Mouse (Mus musculus): ENCODE measurements around the gene Plekha5.

The Plekha5 gene

DNA sequence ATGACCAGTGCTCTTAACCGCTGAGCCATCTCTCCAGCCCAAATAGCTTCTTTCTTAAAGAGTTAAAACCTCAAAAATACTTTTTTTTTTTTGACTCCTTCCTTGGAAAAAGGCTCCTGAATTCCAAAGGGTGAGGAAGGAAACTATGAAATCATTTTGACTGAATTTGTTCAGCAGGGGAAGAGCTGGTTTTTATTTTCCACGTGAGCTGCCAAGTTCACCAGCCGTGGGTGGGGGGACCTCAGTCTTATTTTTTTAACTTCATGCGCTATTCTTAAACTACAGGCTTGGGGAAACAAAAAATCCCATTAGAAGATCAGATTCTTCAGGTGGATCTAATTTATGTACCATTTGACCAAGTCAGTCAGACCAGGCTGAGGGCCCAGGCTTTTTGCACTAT, 187.4 kb downstream of the Plekha5 start:
- DNase-seq (ENCODE audit: low read depth, low spot score) = no peak

DNA sequence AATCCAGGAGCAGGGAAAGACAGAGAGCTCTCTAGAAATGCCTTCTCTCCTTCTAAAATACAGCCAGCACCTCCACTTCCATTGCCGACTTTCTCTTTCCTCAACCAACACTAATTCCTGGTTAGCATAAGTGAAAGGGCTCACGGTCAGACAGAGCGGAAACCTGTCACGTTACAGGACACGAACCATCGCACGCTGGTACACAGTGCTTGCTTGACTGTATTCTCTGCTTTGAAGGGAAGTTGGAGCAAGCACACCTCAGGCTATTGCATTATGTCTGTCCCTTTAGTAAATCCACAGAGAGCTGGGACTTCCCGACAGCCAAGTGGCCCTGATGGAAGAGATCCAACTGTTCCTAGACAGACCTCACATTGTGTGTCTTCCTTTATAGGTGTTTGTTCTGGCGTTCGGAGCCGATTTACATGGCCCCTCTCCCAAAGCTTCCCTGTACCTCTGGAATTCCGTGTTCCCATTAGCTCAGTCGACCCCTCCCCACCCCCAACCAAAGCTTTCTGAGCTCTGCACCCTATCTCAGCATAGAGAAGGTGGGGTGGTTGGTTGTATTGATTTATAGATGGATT, 188.1 kb downstream of the Plekha5 start:
- no peak for DNase-seq (ENCODE audit: low read depth, low spot score)

DNA sequence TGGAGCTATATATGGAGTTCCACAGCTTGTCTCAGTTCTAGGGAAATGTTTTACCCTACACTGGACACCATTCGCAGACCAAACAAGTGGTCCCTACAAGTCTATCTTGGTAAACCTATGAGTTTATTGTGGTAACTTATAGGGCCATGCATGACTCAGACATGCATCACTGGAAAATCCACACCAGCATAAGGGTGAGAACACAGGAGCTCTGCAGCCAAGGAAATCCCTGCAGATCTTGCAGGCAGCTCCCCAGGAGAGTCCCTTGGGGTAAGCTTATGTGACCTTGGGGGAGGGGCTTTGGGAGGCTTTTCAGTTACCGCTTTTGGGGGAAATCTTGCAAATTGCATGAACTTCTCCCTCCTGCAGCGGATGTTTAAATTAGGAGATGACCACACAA, 190.0 kb downstream of the Plekha5 start:
- DNase-seq (ENCODE audit: low read depth, low spot score) = no peak

DNA sequence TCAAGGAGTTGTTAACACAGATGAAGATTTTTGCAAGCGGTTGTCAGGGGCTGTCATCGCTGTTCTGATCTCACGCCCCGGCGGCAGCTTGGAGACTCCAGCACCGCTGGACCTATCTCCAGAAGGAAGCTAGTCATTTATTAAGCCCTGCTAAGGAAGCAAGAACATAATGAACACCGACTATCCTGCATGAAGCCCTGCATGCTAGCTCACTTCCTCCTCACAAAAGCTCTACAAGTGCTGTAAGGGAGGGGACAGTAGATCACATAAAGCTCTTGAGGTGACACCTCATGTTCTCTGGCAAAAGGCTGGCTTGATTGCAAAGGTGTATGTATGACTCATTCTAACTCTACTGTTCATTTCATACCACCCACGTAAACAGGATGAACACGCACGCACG, 190.9 kb downstream of the Plekha5 start:
- DNase-seq (ENCODE audit: low read depth, low spot score) = no peak

DNA sequence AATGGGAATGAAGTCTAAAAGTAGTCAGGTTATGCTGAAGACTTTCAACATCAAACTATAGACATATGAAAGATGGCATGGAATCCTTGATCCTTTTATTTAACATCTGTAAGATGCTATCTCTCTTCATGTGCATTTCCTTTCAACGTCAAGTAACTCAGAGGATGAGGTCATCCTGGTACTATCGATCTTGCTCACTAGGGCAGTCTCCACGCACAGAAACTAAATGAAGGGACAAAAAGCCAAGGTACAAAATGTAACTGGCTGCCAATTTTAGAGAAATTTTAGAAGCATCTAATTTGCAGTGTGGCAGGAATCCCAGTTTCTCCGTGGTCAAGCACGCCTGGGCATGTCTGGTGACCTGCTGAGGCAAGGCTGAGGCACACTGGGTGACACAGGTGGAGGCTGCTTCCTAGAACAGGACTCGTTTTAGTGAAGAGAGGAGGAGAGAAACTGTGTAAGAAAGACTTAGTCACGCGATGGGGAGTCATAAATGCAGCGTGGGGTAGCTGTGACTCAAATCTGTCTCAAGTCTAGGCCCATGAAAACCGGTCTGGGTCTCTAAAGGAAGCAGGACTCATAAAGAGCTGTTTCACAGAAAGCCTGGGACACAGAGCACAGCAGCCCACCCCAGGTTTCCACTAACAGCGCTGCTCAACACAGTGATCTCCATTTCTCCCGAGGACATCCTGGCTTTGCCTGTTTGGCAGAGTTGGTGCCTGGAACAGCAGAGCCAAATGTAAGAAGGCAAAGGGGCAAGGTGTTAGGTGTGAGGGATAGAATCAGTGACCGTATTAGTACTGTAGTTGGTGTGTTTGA, 196.9 kb downstream of the Plekha5 start:
- DNase-seq (ENCODE audit: low read depth, low spot score) = peak; percentile 55

DNA sequence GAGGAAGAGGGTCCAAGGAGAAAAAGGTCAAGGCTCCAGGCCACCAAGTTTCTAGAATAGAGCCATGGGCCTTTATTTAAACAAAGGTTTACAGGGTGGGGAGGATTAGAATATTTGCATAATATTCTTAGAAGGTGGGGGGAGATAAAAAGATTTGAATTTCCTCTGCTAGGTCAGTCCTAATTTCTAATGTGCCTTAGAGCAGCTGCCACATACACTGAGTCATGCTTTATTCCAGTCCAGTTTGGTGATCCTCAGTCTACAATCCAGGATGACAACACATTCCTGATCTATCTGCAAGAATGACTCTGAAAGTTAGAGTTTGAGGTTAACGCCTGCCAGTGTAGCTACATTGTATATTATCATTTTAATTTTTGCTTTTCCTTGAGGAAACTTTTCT, 197.8 kb downstream of the Plekha5 start:
- no peak for DNase-seq (ENCODE audit: low read depth, low spot score)

DNA sequence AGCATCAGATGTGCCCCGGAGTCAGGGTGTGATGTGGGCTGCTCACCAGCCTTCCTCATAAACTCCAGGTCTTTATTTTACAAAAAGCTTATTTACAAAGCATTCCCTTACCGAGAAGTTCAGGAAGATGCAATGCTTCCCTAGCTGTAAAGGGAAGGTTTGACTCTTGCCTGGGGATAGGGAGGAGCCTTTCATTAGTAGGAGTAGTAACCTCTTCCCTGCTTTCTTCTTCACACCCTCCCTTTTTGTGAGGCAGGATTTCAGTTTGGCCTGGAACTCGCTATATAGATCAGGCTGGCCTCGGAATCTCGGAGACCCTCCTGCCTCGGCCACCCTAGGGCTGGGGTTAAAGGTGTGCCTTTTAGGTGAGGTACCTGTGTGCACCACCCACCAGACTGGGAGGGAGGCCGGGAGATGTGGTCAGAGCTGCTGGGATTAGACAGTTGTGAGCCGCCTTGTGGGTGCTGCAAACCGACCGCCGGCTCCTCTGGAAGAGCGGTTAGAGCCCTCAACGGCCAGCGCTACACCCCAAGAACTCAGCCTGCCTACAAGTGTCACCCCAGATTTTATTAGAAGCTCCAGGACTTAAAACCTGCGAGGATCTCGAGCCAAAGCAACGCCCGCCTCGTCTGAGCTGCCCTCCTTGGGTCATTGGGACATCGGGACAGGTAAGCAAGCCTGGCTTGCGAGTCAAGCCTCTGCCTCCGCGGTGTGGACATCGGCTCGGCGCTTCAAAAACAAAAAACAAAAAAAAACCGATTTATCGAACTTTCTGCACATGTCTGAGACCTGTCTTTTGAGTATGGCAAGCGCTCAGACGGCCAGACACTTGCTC, 198.8 kb downstream of the Plekha5 start, which contains the start of gene Aebp2:
Aebp2 (plus strand) TSS at position 273 of the 835 bp plus-strand sequence.
- no peak for DNase-seq (ENCODE audit: low read depth, low spot score)

DNA sequence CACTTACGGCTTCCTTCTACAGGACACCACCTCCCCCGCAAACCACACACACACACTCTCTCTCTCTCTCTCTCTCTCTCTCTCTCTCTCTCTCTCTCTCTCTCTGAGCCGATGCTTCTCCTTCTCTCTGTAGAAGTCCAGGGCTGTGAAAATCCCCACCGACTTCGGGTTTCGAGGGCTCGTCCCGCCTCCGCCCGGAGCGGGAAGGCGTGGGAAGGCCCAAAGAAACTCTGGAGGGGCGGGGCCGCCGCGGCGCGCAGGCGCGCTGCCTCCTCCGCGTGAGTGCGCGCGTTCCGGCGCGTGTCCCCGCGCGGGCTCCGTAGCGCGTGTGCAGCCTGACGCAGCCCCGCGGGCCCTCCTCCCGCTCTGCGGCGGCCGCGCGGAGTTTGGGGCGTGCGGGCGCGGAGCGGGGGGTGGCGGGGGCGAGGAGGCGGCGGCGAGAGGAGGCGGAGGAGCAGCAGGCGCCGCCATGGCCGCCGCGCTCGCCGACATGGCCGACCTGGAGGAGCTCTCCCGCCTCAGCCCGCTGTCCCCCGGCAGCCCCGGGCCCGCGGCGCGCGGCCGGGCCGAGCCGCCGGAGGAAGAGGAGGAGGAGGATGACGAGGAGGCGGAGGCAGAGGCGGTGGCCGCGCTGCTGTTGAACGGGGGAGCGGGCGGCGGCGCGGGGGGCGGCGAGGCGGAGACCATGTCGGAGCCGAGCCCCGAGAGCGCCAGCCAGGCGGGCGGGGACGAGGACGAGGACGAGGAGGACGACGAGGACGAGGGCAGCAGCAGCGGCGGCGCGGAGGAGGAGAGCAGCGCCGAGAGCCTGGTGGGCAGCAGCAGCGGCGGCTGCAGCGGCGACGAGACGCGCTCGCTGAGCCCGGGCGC, 199.6 kb downstream of the Plekha5 start:
- peak; percentile 97 for DNase-seq (ENCODE audit: low read depth, low spot score)

DNA sequence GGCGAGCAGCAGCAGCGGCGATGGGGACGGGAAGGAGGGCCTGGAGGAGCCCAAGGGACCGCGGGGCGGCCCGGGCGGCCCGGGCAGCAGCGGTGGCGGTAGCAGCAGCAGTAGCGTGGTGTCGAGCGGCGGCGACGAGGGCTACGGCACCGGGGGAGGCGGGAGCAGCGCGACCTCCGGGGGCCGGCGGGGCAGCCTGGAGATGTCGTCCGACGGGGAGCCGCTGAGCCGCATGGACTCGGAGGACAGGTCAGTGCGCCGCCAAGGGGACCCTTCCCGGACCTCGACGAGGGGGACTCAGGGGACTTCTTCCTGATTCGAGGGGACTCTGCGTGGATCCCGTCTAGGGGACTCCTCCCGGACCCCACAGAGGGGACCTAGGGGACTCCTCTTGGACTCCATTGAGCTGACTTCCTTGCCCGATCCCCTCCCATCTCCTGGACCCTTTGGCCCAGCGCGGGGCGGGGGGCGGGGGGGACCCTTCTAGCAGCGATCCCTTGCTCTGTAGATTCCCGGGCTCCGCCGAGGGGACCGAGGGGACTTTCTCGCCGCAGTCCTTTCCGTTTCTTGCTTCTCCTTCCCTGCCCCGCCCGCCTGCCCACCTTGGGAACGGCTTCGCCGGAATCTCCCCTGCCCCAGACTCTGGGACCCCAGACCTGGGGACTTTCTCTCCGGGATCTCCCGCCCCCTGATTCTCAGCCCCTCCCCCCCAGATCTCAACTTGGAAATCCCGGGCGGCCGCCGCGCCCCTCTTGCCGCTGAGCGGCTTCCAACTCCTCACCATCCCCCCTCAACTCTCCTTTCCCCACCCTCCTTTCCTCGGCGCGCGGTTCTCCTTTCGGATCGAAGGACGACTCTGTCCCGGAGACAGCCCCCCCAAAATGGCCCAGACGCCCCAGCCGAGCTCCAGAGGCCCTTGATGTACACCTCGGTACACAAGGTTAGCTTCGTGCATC, 200.5 kb downstream of the Plekha5 start:
- DNase-seq (ENCODE audit: low read depth, low spot score) = no peak

DNA sequence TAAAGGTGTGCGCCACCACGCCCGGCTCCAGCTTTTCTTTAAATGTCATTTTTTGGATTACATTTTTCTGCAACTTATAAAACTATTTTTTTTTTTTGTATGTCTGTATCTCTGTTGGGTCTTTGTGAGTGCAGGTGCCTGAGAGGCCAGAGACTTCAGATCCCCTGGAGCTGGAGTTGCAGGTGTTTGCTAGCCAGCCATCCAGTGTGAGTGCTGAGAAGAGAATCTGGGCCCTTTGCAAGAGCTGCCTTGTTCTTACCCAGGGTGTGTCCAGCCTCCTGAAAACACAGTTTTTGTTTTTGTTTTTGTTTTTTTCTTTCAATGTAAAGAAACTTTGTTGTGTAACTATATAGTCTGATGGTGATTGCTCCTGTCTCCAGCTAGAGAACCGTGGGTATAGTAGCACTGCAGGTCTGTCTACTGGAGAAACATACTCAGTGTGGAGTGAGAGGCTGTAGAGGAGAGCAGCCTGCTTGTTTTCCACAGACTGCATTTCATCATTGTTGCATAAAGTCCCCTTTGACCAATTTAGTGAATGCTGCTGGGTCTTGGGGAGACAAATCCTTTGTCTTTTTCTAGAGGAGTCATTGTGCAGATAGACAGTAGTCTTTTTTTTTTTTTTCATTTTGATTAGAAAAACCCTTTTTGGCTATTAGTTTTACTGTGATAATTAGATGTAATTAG, 205.5 kb downstream of the Plekha5 start:
- peak; percentile 77 for DNase-seq (ENCODE audit: low read depth, low spot score)

DNA sequence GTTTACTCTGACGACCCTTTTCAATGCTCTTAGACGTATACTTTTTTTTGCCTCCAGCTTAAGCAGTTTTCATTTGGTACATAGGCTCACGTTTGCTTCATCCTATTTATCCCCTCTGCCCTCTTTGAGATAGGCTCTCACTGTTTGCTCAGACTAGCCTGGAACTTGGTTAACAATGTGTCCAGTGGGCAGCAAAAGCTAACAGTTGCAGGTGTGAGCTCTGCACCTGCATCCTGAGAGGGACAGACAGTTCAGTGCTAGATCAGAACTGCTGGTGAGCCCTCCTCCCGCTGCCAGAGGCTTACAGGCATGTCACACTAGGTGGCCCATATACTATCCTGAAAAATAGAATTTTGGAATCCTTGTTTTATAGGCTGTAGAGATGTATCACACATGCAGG, 206.5 kb downstream of the Plekha5 start:
- no peak for DNase-seq (ENCODE audit: low read depth, low spot score)

DNA sequence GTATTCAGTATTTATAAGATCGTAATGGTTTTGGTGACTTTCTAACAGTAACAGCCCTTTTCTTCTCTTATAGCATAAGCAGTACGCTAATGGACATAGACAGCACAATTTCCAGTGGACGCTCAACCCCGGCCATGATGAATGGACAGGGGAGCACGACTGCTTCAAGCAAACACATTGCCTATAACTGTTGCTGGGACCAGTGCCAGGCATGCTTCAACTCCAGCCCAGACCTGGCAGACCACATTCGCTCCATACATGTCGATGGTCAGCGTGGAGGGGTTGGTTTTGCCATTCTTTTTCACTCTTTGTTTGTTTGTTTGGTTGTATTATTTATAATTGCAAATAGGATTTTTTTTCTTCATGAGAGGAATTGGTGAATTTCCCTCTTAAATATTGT, 209.8 kb downstream of the Plekha5 start:
- peak; percentile 37 for DNase-seq (ENCODE audit: low read depth, low spot score)

DNA sequence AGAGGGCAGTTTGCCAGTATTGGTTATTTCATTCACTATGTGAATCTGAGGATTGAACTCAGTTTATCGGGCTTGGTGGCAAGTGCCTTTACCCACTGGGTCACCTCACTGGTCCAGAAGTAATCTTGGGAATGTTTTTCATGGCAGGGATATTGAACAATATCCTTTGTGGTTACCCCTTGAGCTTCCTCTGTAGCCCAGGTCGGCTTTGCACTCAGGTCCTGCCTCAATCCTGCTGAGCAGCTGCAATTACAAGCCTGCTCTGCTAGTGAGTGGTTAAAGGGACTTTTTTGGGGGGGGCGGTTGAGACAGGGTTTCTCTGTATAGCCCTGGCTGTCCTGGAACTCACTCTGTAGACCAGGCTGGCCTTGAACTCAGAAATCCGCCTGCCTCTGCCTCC, 212.4 kb downstream of the Plekha5 start:
- DNase-seq (ENCODE audit: low read depth, low spot score) = no peak

DNA sequence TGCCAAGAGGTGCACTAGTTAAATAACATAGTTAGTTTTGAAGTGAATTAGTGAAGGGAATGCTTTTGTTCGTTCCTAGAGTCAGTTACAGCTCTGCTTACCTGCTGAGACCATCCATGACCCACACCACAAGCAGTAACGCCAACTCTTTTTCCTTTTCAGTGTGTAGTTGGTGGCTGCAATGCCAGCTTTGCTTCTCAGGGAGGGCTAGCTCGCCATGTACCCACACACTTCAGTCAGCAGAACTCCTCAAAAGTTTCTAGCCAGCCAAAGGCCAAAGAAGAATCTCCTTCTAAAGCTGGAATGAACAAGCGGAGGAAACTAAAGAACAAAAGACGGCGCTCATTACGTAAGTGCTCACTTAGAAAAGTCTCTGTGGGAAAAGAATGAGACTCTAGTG, 218.2 kb downstream of the Plekha5 start:
- no peak for DNase-seq (ENCODE audit: low read depth, low spot score)

DNA sequence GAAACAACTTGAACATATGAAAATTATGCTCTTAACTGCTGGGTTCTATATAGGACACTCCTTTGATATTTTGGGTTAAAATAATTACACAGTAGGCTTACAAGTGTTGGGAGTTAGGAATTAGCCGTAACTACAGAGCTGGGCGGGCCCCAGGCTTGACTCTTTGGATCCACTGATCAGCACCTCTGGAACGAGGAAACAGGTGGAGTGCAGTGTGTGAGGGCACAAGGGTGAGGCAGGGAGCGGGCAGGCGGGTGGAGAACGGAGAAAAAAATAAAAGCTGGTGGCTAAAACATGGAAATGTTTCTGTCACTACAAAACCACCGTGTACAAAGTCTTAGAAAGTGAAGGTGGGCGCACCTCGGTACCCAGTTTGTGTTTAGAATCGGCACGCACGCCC, 218.8 kb downstream of the Plekha5 start:
- DNase-seq (ENCODE audit: low read depth, low spot score) = no peak

DNA sequence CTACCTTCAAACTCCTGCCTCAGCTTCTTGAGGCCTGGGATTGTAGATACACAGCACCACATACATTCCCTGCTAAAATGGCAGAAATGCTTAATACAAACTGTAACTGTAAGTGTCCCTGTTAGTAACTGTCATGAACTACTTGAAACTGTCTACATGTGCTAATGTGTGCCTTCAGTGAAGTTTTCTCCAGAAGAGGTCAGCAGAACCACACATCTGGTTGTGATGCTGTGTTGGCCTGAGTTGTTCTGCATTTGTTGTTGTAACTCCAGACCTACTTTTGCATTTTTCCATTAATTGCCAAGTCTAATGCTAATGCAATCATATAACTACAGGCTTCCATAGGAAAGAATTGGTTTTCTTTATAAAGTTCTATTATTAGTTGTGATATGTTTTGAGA, 222.1 kb downstream of the Plekha5 start:
- no peak for DNase-seq (ENCODE audit: low read depth, low spot score)
